ENCODE assay signal across 8 mouse cellular contexts in genomic region chr10:7955634-7956121, GRCm38 (mm10). TPM values are rescaled to one million over a fixed set of nuclear protein-coding genes. Genes with fewer than 3 reads are reported as not detected.
DNase-seq lines count a peak whose midpoint lies in the region; ATAC-seq lines count a peak whose summit lies in the region.

No protein-coding gene starts in this region.

- peaks cover 9% of the 10 kb centered on the region; the same call in 1 of the 2 replicates for H3K4me1 ChIP-seq in kidney, embryonic 14.5 days (ENCODE audit: control insufficient read depth, insufficient read depth, low read length)
- H3K4me1 ChIP-seq in brown adipose tissue, adult 24 weeks (ENCODE audit: control insufficient read depth, insufficient read depth, insufficient read length, low read length) = 0 out of 2 replicates have a peak, but pooled peaks cover 2% of the 10 kb centered on the region
- peaks cover 33% of the 10 kb centered on the region for H3K4me1 ChIP-seq in liver, embryonic 11.5 days (replicated peaks; ENCODE audit: control insufficient read depth, insufficient read depth, low read length)
- H3K4me1 ChIP-seq in neural tube, embryonic 14.5 days (ENCODE audit: control insufficient read depth, insufficient read depth, low read length) = peaks cover 16% of the 10 kb centered on the region

- peak overlapping the region; percentile 99 for H3K27ac ChIP-seq in kidney, embryonic 14.5 days (ENCODE audit: low read depth, low read length)
- no peak overlapping the region for H3K27ac ChIP-seq in brown adipose tissue, adult 24 weeks (replicated peaks; ENCODE audit: low read depth, low read length)
- H3K27ac ChIP-seq in liver, embryonic 11.5 days (ENCODE audit: low read depth, low read length) = peak overlapping the region; percentile 98
- peak overlapping the region; percentile 99 for H3K27ac ChIP-seq in neural tube, embryonic 14.5 days (ENCODE audit: low read depth, low read length)

- peak overlapping the region; percentile 99 for H3K9ac ChIP-seq in kidney, embryonic 14.5 days (ENCODE audit: low read depth, low read length)
- H3K9ac ChIP-seq in liver, embryonic 11.5 days (ENCODE audit: low read depth, low read length) = peak overlapping the region; percentile 80
- H3K9ac ChIP-seq in neural tube, embryonic 14.5 days (replicated peaks; ENCODE audit: low read depth, low read length) = peak overlapping the region; percentile 98

- no peak for DNase-seq in kidney, adult 8-10 months
- peak; percentile 43 for DNase-seq in gastrocnemius, adult 18-20 months (ENCODE audit: low spot score)
- peak; percentile 65 for DNase-seq in induced T-regulatory cell, adult 2 months (ENCODE audit: low read depth)
- peak; percentile 73 for DNase-seq in liver, embryonic 11.5 days (ENCODE audit: low spot score)
- peak; percentile 68 for DNase-seq in thymus, postnatal 14 days

- no peaks in the 10 kb centered on the region for H3K27me3 ChIP-seq in kidney, embryonic 14.5 days (ENCODE audit: control insufficient read depth, insufficient read depth, low read length)
- H3K27me3 ChIP-seq in liver, embryonic 11.5 days (replicated peaks; ENCODE audit: control insufficient read depth, insufficient read depth, low read length) = no peaks in the 10 kb centered on the region
- H3K27me3 ChIP-seq in neural tube, embryonic 14.5 days (ENCODE audit: control insufficient read depth, insufficient read depth, low read length) = no peaks in the 10 kb centered on the region

- H3K4me2 ChIP-seq in kidney, embryonic 14.5 days (replicated peaks; ENCODE audit: low read depth, low read length) = peak overlapping the region; percentile 80
- H3K4me2 ChIP-seq in liver, embryonic 11.5 days = peak overlapping the region; percentile 79
- H3K4me2 ChIP-seq in neural tube, embryonic 14.5 days (ENCODE audit: low read depth, low read length) = peak overlapping the region; percentile 86

- peak; percentile 51 for ATAC-seq in kidney, embryonic 14.5 days (ENCODE audit: low FRiP score, low TSS enrichment)
- peak; percentile 53 for ATAC-seq in liver, embryonic 11.5 days (replicated peaks; ENCODE audit: low FRiP score)
- peak; percentile 60 for ATAC-seq in neural tube, embryonic 14.5 days (ENCODE audit: low read depth)

- 0% methylated on average over 1 of the region's 76 CpGs for WGBS in kidney, embryonic 14.5 days
- WGBS in liver, embryonic 11.5 days = 1% methylated on average over 27 of the region's 76 CpGs
- 0% methylated on average over 14 of the region's 76 CpGs for WGBS in neural tube, embryonic 14.5 days

- H3K4me3 ChIP-seq in kidney, embryonic 14.5 days (ENCODE audit: low read length) = peak overlapping the region; percentile 97
- peak overlapping the region; percentile 82 for H3K4me3 ChIP-seq in brown adipose tissue, adult 24 weeks (ENCODE audit: insufficient read depth, low read depth, low read length)
- H3K4me3 ChIP-seq in liver, embryonic 11.5 days (ENCODE audit: low read depth, low read length) = peak overlapping the region; percentile 92
- H3K4me3 ChIP-seq in neural tube, embryonic 14.5 days (ENCODE audit: low read depth, low read length) = peak overlapping the region; percentile 97

- no peaks in the 10 kb centered on the region for H3K36me3 ChIP-seq in kidney, embryonic 14.5 days (ENCODE audit: control insufficient read depth, insufficient read depth, low read length)
- H3K36me3 ChIP-seq in liver, embryonic 11.5 days (ENCODE audit: control insufficient read depth, insufficient read depth, low read length) = no peaks in the 10 kb centered on the region
- H3K36me3 ChIP-seq in neural tube, embryonic 14.5 days (ENCODE audit: control insufficient read depth, insufficient read depth, low read length) = no peaks in the 10 kb centered on the region

- H3K9me3 ChIP-seq in kidney, embryonic 14.5 days (ENCODE audit: control insufficient read depth, low read length) = no peaks in the 10 kb centered on the region
- no peaks in the 10 kb centered on the region for H3K9me3 ChIP-seq in liver, embryonic 11.5 days (ENCODE audit: control insufficient read depth, low read length)
- no peaks in the 10 kb centered on the region for H3K9me3 ChIP-seq in neural tube, embryonic 14.5 days (ENCODE audit: control insufficient read depth, low read length)

RNA-seq across cellular contexts. Expression of gene Tab2, which starts 0.4 kb away (rescaled TPM):
- 32.6 and 34.3 TPM in 2 replicates for polyA plus RNA-seq in kidney, embryonic 14.5 days (2014; fragmentation: Nextera tagmentation; extraction: Ambion mirVana)
- 38.1 and 53.4 TPM in 2 replicates for polyA plus RNA-seq in brown adipose tissue, adult 24 weeks (2012; ENCODE audit: insufficient read depth, insufficient read length, missing spikeins)
- total RNA-seq in gastrocnemius, adult 18-20 months (2021) = 100 to 1,000 TPM; 102 to 113 TPM
- polyA plus RNA-seq in liver, embryonic 11.5 days (2014; fragmentation: Nextera tagmentation; extraction: Ambion mirVana) = 19.9 and 23.0 TPM in 2 replicates
- polyA plus RNA-seq in neural tube, embryonic 14.5 days (2014; fragmentation: Nextera tagmentation; extraction: Ambion mirVana) = 18.7 and 22.2 TPM in 2 replicates

Comparison
In these comparisons a context has a peak if more than half of its experiments do, and no peak if none do; other contexts are left out.
1. DNase-seq: peak in gastrocnemius, adult 18-20 months (single experiment), induced T-regulatory cell, adult 2 months (single experiment), liver, embryonic 11.5 days (single experiment) and thymus, postnatal 14 days (single experiment); none in kidney, adult 8-10 months (0 of 2).
2. Peak in every context shown above with its lines, with median percentiles within 50 percentile points of each other: ATAC-seq, H3K4me2 ChIP-seq, H3K4me3 ChIP-seq and H3K9ac ChIP-seq.